Mouse (Mus musculus): ENCODE data around the gene Hoxb6. TPM values are rescaled to one million over a fixed set of nuclear protein-coding genes. Genes with fewer than 3 reads are reported as not detected.

The Hoxb6 gene
- total RNA-seq (2021), result 1 to 10 TPM in 1 of 2 experiments, under 1 TPM in 1; 0.56 to 2.0 TPM
- long read RNA-seq, experiment 1, result 0 reads
- long read RNA-seq, experiment 2, result 0 reads

DNA sequence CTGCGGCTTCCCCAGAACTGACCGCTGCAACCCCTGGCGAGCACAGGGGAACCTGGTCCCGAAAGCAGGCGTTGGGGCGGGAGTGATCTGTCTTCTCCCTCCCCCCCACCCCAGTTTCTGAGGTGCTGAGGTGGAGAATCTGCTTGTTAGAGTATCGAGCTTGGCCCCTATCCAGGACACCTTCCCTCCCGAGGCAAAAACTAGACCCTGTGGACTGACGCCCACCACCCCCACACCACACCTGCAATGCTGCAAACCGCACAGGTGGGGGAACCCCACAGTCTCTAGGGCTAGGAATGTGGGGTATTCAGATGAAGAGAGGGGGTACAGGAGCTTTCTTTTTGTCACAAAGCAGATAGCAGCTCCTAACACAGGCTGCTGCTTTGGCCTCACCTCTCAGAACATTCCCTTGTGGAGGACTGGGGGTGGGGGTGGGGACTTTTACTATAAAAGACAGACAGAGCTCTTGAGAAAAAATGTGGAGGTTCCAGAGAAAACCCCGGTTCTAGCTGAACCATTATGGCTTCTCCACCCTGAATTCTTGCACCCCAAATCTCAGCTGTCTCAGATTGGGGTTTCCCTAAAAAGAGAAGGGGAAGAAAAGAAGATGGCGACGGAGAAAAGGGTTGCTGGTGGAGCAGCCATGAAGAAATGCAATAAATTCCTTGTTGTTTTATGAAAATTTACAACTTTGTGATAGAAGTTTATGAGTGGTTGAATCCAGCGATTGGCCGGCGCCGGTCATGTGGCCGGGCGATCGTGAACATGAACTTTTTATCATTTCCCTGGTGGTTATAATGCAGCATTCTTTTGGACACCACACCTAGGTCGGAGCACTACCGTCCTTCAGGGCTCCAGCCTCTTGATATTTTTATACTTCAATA is at the start of gene Hoxb6:
Hoxb6 (plus strand) TSS at position 796 of the 884 bp plus-strand sequence.
- no peak for DNase-seq

DNA sequence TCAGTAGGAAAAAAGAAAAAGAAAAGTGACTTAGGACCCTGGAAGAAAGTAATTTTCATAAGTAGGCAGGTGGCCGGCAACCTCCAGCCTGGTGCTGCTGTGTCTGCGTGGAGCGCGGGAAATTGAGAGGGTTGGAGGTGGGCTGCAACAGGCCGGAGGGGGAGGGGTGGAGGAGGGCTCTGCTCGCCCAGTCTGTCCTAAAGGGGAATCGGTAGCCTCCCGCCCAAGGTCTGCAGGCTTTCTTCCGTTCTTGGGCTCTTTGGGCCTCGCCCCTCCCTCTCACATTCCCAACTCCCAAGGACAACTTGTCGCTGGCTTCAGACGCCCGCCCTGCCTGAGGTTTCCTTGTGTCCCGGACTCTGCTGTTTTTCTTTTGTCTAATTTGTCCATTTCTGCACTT is 41.4 kb upstream of the Hoxb6 start:
- no peak for DNase-seq

DNA sequence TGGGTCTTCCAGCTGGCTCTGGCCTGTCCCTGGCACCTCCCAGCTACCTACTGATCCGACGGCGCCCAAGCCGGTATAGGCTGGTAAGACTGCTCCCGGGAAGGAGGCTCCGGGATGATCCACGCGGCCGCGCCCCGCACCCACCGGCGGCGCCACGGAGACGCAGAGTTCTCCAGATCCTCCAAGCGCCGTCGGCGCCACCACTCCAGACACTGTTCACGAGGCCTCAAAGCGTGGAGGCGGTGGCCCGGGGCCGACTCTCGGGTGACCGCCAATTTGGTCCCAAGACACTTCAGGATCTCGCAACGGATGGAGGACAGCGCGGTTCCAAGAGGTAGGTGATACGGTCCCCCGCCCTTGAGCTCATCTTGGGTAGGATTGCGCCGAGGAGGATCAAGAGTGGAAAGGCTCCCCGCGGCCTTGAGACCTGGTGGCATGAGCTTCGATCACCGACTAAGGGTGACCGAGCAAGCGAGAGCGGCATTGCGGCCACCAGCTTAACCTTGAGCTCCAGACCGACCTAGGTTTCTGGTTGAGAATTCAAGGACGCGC is 40.7 kb upstream of the Hoxb6 start:
- peak; percentile 7 for DNase-seq

DNA sequence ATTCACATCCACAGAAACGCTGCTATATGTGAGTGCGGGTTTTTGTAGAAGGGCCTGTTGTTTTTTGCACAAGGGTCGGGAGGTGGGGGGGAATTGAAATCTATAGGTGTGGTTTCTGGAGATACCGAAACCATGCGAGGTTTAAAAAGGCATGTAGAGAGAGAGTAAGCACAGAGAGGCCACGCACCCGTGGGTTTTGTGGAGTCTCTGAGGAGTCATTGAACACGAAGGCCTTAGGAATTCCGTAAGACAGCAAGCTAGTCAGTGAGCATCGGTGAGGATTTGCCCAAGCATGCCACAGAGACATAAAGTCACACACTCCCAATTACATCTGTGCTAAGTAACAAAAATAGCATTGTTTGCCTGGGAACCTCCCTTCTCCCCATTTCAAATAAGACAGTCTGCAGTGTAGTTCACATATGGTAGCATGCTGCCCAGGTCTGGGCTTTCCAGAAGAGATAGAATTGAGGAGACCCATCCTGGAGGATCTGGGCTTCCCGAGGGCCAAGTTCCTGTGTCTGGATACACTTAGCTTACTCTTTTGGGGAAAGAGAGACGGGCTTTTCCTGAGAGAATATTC is 39.6 kb upstream of the Hoxb6 start:
- no peak for DNase-seq

DNA sequence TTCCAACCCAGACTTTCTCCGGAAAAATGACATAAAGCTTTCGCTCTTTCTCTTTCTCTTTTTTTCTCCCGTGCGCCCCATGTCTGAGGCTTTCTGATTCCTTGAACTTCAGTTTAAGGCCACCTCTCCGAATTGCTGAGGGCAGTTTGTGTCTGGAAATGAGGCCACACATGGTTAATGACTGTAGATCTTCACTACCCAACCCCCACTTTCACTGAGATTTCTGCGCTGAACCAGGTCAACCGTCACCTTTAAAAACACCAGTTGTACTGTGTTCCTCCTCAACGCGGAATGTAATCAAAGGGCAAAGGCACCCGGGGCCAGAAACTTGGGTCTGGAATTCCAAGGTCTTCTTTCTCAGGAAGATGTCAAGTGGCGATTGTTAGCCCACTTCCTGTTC is 38.1 kb upstream of the Hoxb6 start:
- no peak for DNase-seq

DNA sequence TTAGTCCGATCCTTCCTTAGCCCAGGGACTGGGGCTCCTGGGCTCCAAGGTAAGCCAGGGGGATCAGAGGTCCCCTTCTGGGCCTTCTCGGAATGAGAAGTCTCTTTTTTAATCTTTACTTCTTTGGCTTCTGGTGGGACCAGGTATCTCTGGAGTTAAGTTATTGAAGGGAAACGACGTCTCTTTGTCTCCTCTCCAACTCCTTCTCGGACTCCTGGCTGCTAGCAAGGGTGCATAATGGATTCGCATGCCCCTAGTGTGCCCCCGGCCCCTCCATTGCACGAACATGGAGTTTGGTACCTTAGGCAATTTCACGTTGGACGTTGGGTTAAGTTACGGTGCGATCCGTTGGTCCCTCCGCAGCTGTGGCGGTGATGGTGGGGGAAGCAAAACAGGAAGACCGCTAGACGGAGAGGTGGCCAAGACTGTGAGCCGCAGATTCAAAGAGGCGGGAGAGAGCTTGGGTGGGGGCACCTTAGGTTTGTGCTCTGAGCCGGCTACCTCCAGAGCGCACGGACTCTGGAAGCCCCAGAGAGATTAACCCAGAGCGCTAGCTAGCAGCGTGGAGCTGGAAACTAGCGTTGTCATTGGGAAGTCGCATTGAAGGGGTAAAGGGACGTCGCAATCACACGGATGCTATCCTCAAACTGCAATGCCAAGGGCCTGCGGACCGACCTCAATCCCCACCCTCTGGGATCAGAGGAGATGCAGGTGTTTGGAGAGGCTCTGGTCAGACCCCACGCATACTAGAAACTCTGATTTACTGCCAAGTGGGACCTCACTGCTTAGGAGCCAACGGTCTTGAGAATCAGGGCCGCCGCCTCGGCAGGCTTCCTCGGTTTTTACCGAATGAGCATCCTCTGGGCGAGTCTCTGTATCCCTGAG is 36.9 kb upstream of the Hoxb6 start:
- DNase-seq, result no peak

DNA sequence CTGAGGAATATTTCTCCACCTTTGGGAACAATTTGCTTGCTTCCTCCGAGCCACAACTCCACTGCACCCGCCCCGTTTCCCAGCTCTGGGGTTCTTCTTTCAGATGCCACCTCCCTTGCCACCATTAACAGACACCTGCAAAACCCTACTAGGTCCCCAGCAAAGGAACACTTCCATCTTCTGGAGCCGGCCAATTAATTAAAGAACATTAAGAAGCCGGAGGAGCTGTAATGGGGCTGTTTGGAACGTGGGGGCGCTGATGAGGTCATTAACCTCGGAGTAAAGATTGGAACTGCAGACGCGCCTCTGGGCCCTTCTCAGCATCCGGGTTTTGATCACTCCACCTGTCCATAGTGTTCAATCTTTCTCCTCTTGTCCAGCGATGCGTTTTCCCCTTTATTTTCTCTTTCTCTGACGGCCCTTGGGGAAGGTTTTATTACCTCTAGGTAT is 36.3 kb upstream of the Hoxb6 start:
- DNase-seq, result no peak

DNA sequence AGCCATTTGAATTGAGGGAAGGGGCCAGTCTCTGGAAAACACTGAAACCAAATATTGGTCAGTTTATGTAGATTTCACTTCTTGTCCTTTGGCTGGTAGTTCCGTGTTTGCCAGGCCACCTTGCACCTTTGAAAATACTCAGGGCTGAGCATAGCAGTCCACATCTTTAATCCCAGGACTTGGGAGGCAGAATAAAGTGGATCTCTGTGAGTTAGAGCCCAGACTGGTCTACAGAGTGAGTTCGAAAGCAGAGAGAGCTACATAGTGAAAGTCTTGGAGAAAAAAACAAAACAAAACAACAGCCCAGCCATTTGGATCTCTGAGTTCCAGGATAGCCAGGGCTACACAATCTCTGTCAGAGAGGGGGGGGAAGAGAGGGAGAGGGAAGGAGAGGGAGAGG is 35.1 kb upstream of the Hoxb6 start:
- DNase-seq, result no peak

DNA sequence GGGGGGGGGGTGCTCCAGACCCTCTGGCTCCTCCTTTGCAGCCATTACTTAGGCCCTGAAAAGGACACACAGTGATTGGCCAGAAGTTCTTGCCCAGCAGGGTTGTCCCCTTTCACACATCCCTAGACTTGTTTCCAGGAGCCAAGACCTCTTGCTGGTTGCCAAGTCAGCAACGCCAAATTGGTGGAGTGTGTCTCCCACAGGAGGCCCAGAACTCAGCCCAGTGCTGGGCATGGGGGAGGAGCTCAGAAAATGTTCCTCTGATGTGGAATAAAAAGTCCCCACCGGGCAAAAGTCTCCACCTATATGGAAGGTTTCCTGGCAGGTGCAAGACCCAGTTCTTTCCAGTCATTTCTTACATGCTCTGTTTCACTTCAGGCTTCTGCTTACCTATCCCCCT is 33.2 kb upstream of the Hoxb6 start:
- no peak for DNase-seq

DNA sequence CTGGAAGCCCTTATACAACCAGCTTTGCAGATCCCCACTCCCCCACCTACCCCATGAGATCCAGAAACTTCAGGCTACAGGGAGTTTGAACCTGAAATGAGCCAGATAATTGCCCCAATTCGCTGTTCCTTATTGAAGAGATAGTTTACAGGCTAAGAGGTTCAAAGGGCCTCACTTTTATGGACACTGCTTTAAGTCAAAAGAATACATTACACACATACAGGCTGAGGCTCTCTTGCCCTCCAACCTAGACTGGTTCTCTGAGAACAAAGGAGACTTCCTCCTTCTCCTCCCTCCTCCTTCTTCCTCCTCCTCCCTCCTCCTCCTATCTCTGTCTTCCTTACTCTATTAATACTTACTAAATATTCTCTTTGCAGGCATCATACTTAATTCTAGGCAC is 32.8 kb upstream of the Hoxb6 start:
- no peak for DNase-seq

DNA sequence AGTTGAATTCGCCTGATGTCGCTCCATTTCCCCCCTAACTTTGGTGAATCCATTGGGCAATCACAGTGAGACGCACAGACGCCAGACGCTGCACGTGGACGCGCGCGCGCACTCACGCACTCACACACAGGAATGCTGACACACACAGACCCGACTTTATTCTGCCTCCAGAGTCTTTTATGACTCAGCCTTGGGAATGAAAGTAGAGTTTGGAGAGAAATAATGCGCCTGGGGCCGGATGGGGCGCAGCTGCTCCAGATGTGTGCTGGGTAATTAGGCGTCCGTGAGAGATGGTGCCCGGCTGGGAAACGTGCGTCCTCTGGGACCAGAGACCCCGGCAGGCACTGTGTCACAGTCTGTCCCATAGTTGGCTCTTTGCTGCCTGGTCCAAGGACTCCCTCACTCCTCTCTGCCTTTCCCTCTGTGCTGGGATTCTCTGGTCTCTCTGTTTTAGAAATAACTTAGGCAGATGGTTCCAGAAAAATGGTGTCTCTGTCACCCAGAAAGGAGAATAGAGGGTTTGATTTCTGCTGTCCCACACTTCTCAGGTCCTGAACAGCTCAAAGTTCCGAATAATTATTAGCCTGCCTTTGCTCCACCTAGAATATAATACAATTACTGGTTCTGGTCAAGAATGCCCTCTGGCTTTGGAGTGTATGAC is 31.8 kb upstream of the Hoxb6 start:
- DNase-seq, result no peak

DNA sequence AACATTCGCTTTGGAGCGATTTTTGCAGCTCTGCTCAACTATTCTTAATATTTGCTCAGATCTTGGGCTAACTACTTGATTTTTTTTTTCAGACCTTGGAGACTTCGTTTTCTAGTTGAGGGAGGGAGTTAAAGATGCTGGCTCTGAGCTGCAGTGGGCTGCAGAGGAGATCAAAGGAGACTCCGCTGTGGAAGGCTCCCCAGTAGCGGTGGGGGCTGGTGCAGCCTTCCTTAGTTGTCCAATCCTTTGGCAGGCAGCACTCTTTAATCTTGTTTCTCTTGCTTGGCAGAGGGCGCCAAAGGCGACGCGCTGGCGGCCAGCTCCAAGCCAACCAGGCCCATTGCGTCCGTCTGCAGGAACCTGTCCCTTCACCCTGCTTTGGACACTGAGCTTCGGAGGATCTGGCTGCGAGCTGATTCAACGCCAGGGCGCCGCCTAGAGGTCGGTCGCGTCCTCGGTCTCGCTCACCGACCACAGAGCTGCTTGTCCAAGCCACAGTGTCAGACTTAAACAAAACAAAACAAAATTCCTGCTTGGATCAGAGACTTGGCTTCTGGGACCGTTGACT is 30.9 kb upstream of the Hoxb6 start:
- DNase-seq, result peak; percentile 77

DNA sequence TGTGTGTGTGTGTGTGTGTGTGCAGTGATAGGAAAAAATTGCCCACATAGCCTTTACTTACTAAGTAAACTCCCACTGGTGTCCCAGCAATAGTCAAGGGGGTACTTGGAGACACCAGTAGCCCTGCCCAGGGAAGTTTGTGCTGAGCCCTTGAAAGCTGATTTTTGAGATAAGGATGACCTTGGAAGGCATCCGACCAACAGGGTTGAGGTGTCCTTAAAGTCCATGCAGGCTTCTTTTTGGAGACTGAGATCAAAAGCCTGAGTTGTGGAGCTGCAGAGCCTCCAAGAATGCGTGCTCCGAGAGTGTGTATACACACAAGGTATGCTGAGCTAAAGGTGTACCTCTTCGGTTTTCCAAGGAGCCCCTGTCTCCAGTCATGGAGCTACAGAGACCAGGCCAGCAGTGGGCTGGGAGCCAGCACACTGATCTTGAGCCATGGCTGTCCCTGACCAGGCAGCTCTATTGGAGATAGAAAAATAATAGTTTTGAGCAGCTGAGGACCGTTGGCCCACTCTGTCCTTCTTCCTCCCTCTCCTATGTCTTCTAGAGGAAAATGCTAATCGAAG is 29.9 kb upstream of the Hoxb6 start:
- no peak for DNase-seq

DNA sequence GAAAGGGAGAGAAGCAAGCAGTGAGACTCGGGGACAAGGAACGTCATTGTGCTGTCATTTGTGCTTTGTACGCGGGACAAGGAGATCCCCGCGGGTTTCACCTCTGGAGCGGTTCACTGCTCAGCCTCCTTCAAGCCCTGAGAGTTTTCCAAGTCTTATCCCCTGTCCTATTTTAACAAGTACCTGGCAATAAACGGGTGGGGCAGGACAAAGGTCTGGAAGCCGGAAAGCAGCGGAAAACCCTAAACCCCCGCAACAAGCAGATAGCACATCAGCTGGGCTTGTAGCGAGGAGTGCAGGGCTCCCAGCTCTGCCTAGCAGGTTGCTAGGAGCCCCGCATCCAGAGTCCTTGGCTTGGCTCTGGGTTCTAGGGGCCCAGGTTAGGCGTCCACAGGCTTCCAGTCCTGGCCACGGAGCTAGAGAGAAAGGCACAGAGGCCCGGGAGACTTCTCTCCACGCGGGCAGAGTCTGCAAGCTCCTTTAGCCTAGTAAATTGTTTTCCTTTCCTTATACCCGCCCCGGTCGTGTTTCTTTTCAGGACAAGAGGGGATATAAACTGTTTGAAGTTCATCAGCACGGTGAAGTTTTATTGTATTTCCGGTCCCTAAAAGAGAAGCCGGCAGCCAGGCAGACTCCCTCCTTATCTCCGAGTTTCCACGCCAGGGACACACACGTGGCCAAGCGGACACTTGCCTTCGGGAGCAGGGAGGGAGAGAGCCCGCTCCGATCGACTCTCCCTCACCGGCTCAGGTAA is 28.5 kb upstream of the Hoxb6 start:
- no peak for DNase-seq

DNA sequence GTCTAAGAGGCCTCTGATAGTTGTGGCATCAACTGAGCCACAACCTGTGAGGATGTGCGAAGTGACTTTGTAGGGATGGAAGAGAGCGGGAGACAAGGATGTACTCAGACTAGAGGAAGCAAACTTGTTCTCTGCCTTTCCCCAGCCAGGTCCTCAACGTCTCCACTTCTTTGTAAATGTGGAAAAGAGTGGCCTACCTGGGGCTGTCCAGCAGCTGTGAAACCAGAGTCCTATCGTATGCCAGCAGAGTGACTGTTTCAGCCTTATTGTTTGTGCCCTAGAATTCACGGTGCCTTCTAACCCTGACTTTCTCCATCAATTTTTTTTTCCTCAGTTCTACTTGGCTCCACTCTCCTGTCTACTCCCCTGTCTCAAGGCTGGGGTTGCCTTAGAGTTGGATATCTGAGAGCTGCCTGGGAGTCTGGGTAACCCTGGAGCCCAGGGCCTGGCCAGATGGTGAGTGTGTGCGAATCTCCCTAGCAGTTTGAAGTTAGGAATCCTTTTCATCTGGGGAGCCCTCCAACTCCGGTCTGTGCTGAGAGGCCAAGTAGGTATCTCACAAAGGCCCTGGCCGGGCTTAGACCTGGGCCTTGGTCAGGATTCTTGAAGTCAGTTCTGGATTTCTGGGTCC is 27.8 kb upstream of the Hoxb6 start:
- DNase-seq, result no peak

DNA sequence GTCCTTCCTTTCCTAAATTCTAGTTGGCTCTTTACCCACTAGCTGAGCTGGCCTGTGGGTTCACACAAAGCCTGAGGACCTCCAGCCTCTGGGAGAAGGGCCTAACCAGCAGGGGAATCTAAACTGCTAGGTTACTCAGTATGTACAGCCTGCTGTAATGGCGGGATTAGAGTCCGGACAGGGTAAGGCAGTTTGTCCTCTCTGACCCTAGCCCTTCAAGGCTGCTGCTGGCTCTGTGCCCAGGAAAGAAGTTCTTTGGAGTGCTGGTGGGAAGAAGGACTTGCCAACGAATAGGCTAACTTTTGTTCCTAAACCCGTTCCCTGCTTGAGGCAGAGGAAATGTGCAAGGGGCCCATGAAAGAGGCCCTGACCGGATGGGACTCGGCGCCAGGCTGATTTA is 26.3 kb upstream of the Hoxb6 start:
- DNase-seq, result no peak

DNA sequence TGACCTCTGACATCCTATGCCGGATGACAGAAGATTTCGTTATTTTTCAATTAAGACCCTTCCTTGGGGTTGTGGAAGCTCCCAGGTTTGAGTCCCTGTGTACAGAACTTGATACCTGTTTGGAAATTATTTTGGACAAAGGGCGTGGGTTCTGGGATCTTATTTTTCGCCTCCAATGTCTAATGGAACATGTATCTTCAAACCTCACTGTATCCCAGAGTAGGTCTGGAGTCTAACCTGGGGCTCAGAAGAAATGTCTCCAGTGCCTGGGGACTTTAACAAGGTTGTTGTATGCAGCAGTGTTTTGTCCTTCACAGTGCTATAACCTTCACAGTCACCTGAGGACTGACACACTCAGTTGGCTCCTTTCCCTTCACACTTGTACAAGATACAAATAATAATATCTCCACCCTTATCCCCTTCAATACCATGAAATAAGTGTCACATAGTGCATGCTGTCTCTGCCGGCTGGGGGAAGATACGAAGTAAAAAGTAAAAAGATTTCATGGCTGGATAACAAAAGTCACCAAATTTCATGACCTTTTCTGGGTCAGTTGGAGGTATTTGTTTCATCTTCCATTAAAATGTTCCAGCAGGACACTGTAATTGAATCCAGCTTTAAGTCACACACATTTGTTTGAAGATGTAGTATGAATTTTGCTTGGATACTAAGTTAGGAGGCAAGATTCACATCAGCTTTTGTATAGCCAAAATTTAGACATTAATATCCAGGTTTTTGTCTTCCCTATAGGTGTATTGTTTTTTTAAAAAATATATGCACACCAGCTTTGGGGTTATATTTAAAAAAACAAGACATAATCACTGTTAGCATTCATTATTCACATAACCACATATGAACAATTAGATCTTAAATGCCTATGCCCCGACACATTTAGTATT is 25.0 kb upstream of the Hoxb6 start:
- no peak for DNase-seq

DNA sequence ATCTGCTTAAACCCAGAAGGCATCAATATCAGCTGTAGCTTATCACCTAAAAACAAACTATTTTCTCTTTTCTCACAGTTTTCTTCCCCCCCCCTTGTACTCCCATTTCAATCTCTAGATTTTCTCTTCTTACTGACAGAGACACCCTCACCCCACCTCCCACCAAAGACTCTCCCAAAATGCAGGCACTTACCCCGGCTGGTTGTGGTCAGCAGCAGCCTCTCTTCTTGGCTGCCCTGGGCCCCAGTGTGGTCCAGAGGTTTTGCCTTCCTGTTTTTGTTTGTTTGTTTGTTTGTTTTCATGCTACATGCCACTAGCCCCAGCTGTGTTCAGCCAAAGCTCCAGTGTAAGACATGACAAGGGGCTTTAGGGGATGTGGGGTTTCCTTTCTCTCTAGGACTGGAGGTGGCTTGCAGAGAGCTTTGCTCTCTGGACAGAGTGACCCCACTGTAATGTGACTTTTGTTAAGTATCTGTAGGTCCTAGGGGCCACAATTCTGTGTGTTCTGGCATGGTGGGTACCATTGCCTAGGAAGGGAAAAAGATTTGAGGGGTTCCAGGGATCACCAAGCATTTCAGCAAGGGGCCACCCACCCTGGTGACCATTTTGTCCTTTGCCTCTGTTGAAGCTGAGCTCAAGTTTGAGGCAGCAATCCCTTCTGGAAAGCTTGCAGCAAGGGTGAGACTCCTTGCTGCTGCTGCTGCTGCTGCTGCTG is 24.1 kb upstream of the Hoxb6 start:
- no peak for DNase-seq

All from gastrocnemius, postnatal 10 days (tissue).